Mouse (Mus musculus) hindbrain, embryonic 11.5 days (tissue): Measurements from ENCODE around the gene Hist1h2bk. TPM values are rescaled to one million over a fixed set of nuclear protein-coding genes. Genes with fewer than 3 reads are reported as not detected.
A peak's percentile ranks its signal among the peaks of the same experiment; 100 is the strongest.
"Not testable (repeated sequence)": the region's sequence is repeated elsewhere in the genome, so short reads cannot be mapped to it uniquely, and the experiment has no call there.

Experiments used
- ATAC-seq: fragments of 200-750 bp; cut with Nextera tagmentation; 2 replicates; pipeline ENCODE4 v1.8.0; 2017; ENCODE audit warnings: mild to moderate bottlenecking, moderate TSS enrichment, moderate library complexity; ENCODE audit not compliant: low FRiP score
- DNase-seq: peaks from one replicate; pipeline ENCODE4 v3.0.0-alpha.2; 2015; ENCODE audit warnings: low spot score
- H3K27ac ChIP-seq: fragments of 300-500 bp; sonication (generic); 2 replicates; pipeline ENCODE4 v1.5.1; 2014; ENCODE audit warnings: mild to moderate bottlenecking, low read depth, low read length
- H3K27me3 ChIP-seq: fragments of 300-500 bp; sonication (generic); 2 replicates; pipeline ENCODE4 v1.6.1; 2014; ENCODE audit warnings: mild to moderate bottlenecking, low read length, moderate library complexity, mixed read lengths; ENCODE audit not compliant: control insufficient read depth, insufficient read depth
- H3K36me3 ChIP-seq: fragments of 300-500 bp; sonication (generic); 2 replicates; pipeline ENCODE4 v1.6.1; 2014; ENCODE audit warnings: mild to moderate bottlenecking, low read length, moderate library complexity, mixed read lengths; ENCODE audit not compliant: control insufficient read depth, insufficient read depth
- H3K4me1 ChIP-seq: fragments of 300-500 bp; sonication (generic); replicated peaks from 2 replicates; pipeline ENCODE4 v1.6.1; 2014; ENCODE audit warnings: low read length, mixed read lengths; ENCODE audit not compliant: control insufficient read depth, insufficient read depth
- H3K4me2 ChIP-seq: fragments of 300-500 bp; sonication (generic); replicated peaks from 2 replicates; pipeline ENCODE4 v1.6.1; 2014; ENCODE audit warnings: mild to moderate bottlenecking, low read depth, low read length
- H3K4me3 ChIP-seq: fragments of 300-500 bp; sonication (generic); 2 replicates; pipeline ENCODE4 v1.5.1; 2014; ENCODE audit warnings: low read depth, low read length
- H3K9ac ChIP-seq: fragments of 300-500 bp; sonication (generic); 2 replicates; pipeline ENCODE4 v1.6.1; 2014; ENCODE audit warnings: low read depth, low read length
- H3K9me3 ChIP-seq: fragments of 300-500 bp; sonication (generic); 2 replicates; pipeline ENCODE4 v1.6.1; 2016; ENCODE audit warnings: low read length; ENCODE audit not compliant: control insufficient read depth
- WGBS: fragments of 180-500 bp; shearing (Covaris S2); extraction: QIAGEN DNeasy Blood & Tissue Kit; methylation state at CpG from one replicate; pipeline ENCODE4 v1.1.7; 2014; 5-methylcytosine and 5-hydroxymethylcytosine counted together
- polyA plus RNA-seq: library from polyadenylated mRNA; unstranded; fragments of >200 nt; fragmentation: Nextera tagmentation; extraction: Ambion mirVana; gene quantifications from 2 replicates; pipeline ENCODE4 v1.2.1, GENCODE M21; 2014

Gene Hist1h2bk
- polyA plus RNA-seq, 1 experiment from 2014 or later = 7.2 TPM

DNA sequence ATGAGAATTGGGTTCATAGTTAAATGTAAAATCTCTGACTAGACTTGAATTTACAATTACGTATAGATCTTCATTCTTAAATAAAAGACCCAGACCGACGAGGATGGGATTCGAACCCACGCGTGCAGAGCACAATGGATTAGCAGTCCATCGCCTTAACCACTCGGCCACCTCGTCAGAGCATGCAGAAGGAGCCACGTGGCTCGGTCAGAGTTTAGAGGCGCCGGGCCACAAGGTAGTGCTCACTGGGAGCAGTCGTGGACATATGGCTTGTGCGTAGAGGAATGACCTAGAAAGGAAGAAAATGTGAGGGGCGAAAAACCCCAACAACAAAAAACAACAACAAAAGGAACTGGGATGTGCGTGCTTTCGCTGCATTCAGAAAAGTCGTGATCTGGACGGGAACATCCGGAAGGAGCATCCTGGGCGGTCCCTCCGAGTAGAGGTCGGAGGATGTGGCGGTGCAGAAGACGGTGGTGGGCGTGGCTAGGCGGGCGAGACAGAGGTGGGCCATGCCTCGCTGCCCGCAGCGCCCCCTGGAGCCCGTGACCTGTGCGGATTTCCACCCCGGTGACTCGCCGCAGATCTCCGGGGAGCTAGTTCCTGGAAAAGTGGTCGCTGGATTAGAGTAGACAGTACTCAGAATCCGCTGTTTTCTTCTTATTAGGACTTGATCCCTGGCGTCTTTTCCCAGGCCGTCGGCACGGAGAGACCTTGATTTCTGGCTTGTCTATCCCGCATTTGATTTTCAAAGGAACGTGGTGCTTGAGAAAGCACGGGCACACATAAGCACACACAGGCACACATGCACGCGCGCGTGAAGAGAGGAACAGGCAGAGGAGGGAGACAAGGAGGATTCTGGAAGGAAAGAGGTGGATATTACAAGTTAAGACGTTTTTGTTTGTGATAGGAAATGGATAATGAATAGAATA lies 15.2 kb downstream of the Hist1h2bk start:
- no peaks in the 10 kb centered on the region for H3K4me1 ChIP-seq
- no peaks in the 10 kb centered on the region for H3K27me3 ChIP-seq
- WGBS = under 1% methylated on average over 52 of the region's 52 CpGs
- peak; percentile 96 for ATAC-seq
- peak overlapping the region; percentile 53 for H3K9ac ChIP-seq
- peak overlapping the region; percentile 34 for H3K4me3 ChIP-seq
- peak; percentile 97 for DNase-seq
- H3K9me3 ChIP-seq = no peaks in the 10 kb centered on the region
- H3K4me2 ChIP-seq = peak overlapping the region; percentile 32
- H3K27ac ChIP-seq = peak overlapping the region; percentile 66
- H3K36me3 ChIP-seq = no peaks in the 10 kb centered on the region

DNA sequence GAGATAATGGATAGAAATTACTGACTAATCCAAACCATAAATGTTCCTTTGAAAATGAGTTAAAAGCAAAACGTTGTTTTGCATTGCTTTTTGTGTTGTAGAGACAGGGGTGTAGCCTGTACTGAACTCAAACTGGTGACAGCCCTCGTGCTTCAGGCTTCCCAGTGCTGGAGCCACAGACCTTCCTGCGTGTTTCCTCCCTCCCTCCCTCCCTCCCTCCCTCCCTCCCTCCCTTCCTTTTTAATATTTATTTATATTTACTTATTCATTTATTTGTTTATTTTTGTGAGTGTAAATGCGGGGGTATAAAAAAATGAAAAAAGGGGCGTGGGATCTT lies 15.8 kb downstream of the Hist1h2bk start:
- DNase-seq (no peak), ATAC-seq (peak; percentile 41; the same call in 1 of the 2 replicates)
- no peaks in the 10 kb centered on the region for H3K36me3 ChIP-seq
- peak overlapping the region; percentile 32 for H3K4me2 ChIP-seq
- no peaks in the 10 kb centered on the region for H3K27me3 ChIP-seq
- peak overlapping the region; percentile 34 for H3K4me3 ChIP-seq
- H3K27ac ChIP-seq = 0 out of 2 replicates have a peak overlapping the region, but pooled peaks have one; percentile 66
- 11% methylated on average over 5 of the region's 5 CpGs for WGBS
- no peak overlapping the region for H3K9ac ChIP-seq
- no peaks in the 10 kb centered on the region for H3K4me1 ChIP-seq
- H3K9me3 ChIP-seq = no peaks in the 10 kb centered on the region

DNA sequence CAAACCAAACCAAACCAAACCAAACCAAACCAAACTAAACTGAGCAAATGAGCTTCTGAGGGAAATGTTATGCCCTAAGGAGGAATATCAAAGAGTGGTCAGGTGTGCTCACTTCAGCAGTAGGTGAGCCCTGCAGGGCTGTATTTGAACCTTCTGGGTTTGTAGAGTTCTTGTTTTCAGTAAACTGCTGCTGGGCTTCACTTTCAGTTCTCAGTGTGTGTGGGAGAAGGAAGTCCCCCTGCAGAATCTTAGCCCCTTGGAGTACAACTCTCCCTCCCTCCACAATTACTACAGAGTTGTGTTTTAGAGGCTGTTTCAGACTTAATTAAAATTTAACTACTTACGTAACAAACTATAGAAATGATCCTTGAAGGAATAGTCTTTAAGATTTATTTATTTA lies 18.1 kb downstream of the Hist1h2bk start:
- no peak overlapping the region for H3K4me2 ChIP-seq
- no peaks in the 10 kb centered on the region for H3K27me3 ChIP-seq
- no peaks in the 10 kb centered on the region for H3K36me3 ChIP-seq
- DNase-seq (no peak), ATAC-seq (no peak)
- WGBS = 85% methylated on average over 1 of the region's 1 CpGs
- H3K9me3 ChIP-seq = no peaks in the 10 kb centered on the region
- H3K4me1 ChIP-seq = no peaks in the 10 kb centered on the region
- no peak overlapping the region for H3K27ac ChIP-seq
- no peak overlapping the region for H3K4me3 ChIP-seq
- no peak overlapping the region for H3K9ac ChIP-seq

DNA sequence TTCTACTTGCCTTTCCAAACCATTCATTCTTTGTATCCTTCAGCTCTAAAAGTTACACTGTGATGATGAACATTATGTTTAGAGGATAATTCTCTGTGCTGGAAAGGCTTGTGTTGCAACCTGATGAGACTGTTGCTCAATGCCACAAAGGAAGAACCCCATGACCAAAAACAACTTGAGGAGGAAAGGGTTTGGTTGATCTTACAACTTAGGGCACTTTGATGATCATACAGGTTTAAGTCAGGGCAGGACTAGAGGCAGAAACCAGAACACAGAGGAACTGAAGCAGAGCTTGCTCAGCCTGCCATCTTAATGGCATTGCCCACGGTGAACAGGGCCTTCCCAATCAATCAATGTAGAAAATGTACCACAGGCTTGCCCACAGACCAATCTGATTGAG lies 25.8 kb downstream of the Hist1h2bk start:
- ATAC-seq = no peak
- Histone ChIP-seq H3K27me3 (no peaks in the 10 kb centered on the region), H3K9ac (no peak overlapping the region), H3K4me3 (no peak overlapping the region), H3K27ac (no peak overlapping the region), H3K9me3 (no peaks in the 10 kb centered on the region), H3K4me2 (no peak overlapping the region), H3K4me1 (no peaks in the 10 kb centered on the region), H3K36me3 (no peaks in the 10 kb centered on the region)
- 86% methylated on average over 1 of the region's 1 CpGs for WGBS
- no peak for DNase-seq

DNA sequence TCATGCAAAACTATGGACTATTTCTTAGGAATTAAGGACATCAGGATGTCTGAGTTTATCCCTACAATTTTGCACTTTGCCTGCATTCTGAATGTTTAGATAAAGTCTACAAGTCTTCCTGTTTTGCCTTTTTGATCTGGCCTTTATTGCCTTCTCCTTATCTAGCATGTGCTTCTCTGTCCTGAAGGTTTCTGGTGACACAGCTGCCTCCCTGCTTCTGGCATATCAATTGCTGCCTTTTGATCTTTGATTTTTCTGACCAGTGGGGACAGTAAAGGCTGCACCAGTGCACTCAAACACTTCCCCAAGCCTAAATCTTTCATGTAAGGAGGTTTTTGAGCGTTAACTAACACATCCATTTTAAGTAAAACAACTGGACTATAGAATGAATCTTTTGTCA lies 27.8 kb downstream of the Hist1h2bk start:
- WGBS = 81% methylated on average over 1 of the region's 1 CpGs
- no peak for ATAC-seq

DNA sequence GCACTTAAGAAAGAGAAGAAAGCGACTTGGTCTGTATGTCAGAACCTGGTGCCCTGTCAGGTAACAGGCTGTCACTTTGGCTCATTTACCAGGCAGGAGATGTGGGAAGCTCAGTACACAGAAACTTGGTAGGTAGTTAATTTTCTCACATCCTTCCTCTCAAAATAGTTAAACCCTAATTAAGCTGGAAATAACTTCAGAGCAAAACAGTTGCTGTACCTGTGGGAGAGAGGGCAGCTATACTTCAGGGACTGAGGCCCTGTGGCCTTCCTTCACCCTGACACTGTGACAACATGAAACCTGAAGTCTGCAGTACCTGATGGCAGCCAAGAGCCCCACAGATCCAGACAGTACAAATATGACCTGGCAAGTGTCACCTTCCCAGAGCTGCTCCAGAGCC lies 48.5 kb downstream of the Hist1h2bk start, which contains the start of gene Vmn1r188:
Gene Vmn1r188 (plus strand): TSS at position 301 of the 400 bp plus-strand sequence.
- H3K27me3 ChIP-seq, H3K4me2 ChIP-seq, H3K4me3 ChIP-seq, H3K9me3 ChIP-seq, H3K36me3 ChIP-seq, H3K4me1 ChIP-seq, ATAC-seq, H3K9ac ChIP-seq, H3K27ac ChIP-seq, DNase-seq: not testable (repeated sequence)
- WGBS = 81% methylated on average over 1 of the region's 1 CpGs

More for the DNA sequence above, 27.8 kb downstream of the Hist1h2bk start:
- Histone ChIP-seq H3K36me3 (no peaks in the 10 kb centered on the region), H3K4me1 (no peaks in the 10 kb centered on the region), H3K27me3 (no peaks in the 10 kb centered on the region), H3K27ac (no peak overlapping the region), H3K4me3 (no peak overlapping the region), H3K9me3 (no peaks in the 10 kb centered on the region), H3K4me2 (no peak overlapping the region), H3K9ac (no peak overlapping the region)
- DNase-seq = no peak

Other genes starting within 250 kb of the Hist1h2bk start
- 1.4 and 8.5 TPM in 2 replicates for gene Hist1h2an, start 248.7 kb upstream of the Hist1h2bk start, polyA plus RNA-seq
- 2.2 and 2.9 TPM in 2 replicates for gene Hist1h2bp, start 248.4 kb upstream of the Hist1h2bk start, polyA plus RNA-seq
- 17.8 and 18.7 TPM in 2 replicates for gene Hist1h2bq, start 225.7 kb upstream of the Hist1h2bk start, polyA plus RNA-seq
- 2.1 TPM in 1 of 2 replicates, not detected in the other for gene Hist1h2ao, start 225.4 kb upstream of the Hist1h2bk start, polyA plus RNA-seq
- not detected in 2 replicates for gene Hist1h4m, start 224.1 kb upstream of the Hist1h2bk start, polyA plus RNA-seq
- 13.4 and 14.6 TPM in 2 replicates for gene Hist1h4n, start 203.7 kb upstream of the Hist1h2bk start, polyA plus RNA-seq
- 4,676 and 4,856 TPM in 2 replicates for gene Hist1h2ap, start 202.4 kb upstream of the Hist1h2bk start, polyA plus RNA-seq
- gene Hist1h2br, start 202.1 kb upstream of the Hist1h2bk start, polyA plus RNA-seq = 18.1 and 18.6 TPM in 2 replicates
- 25.7 and 27.8 TPM in 2 replicates for gene Zfp184, start 90.8 kb upstream of the Hist1h2bk start, polyA plus RNA-seq
- 0.11 TPM in 2 replicates for gene Pom121l2, start 54.7 kb upstream of the Hist1h2bk start, polyA plus RNA-seq
- 0.51 TPM in 1 of 2 replicates, not detected in the other for gene Prss16, start 26.1 kb upstream of the Hist1h2bk start, polyA plus RNA-seq
- gene Hist1h2ah, start 302 bp upstream of the Hist1h2bk start, polyA plus RNA-seq = 8.4 and 11.9 TPM in 2 replicates
- gene Hist1h4i, start 5.5 kb downstream of the Hist1h2bk start, polyA plus RNA-seq = 31.2 and 31.4 TPM in 2 replicates
- gene Hist1h2ag, start 7.1 kb downstream of the Hist1h2bk start, polyA plus RNA-seq = 58.7 and 60.3 TPM in 2 replicates
- gene Hist1h2bj, start 7.3 kb downstream of the Hist1h2bk start, polyA plus RNA-seq = 14.0 and 15.2 TPM in 2 replicates
- gene Vmn1r188, start 48.6 kb downstream of the Hist1h2bk start, polyA plus RNA-seq = not detected in 2 replicates
- not detected in 2 replicates for gene Vmn1r189, start 70.0 kb downstream of the Hist1h2bk start, polyA plus RNA-seq
- not detected in 2 replicates for gene Vmn1r191, start 148.1 kb downstream of the Hist1h2bk start, polyA plus RNA-seq
- gene Vmn1r192, start 155.3 kb downstream of the Hist1h2bk start, polyA plus RNA-seq = not detected in 2 replicates
- not detected in 2 replicates for gene Vmn1r193, start 187.3 kb downstream of the Hist1h2bk start, polyA plus RNA-seq
- not detected in 2 replicates for gene Vmn1r194, start 208.3 kb downstream of the Hist1h2bk start, polyA plus RNA-seq
- not detected in 2 replicates for gene Vmn1r195, start 234.7 kb downstream of the Hist1h2bk start, polyA plus RNA-seq